Mouse (Mus musculus) gastrocnemius, postnatal 10 days (tissue): Measurements from ENCODE around the gene Pgbd1. TPM values are rescaled to one million over a fixed set of nuclear protein-coding genes. Genes with fewer than 3 reads are reported as not detected.

Experiments
- DNase-seq: peaks from one replicate; pipeline ENCODE4 v3.0.0; 2021; ENCODE audit warnings: mixed read lengths
- microRNA-seq, 2 experiments: library from miRNA; unstranded; fragments of <30 nt; microRNA quantifications; one replicate each; pipeline ENCODE4 v1.2.0; 2021
- total RNA-seq, 2 experiments: library from RNA; stranded (reverse); gene quantifications; 2 replicates each; pipeline ENCODE4 v1.2.3; 2021

Gene Pgbd1
- total RNA-seq, 2 experiments from 2014 or later = 0.16 to 0.50 TPM

DNA sequence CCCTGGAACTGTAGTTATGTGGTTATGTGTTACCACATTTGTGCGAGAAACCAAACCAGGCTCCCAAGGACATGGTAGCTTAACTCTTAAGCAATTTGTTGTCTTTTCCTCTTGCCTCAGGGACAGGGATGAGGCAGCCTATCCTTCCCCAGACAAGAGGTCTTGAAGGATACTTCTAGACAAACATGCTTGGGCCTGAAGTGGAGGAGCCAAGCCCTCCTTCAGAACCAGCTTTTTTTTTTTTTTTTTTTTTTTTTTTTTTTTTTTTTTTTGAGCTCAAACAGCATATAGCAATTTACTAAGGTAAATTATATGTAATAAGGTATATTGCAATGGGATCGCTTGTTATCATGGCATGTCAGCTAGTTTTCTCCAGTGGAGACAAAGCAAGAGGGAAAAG, 25.1 kb downstream of the Pgbd1 start:
- no peak for DNase-seq

DNA sequence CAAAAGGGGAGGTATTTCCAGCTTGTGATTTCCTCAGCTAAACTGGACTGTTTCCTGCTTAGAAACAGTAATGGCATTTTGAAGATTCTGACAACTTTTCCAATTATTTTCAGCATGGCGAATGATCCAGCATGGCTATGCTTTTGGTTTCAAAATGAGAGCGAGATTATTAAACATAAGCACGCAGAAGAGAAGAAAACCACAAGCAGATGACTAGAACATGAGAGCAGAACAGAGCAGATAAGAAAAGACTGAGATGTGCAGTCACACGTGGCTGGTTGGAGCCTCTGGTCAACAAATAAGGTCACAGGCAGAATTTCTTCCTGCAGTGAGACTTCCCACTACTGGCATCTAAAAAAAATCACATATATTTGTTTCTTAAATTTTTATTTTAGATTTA, 25.6 kb downstream of the Pgbd1 start:
- no peak for DNase-seq

DNA sequence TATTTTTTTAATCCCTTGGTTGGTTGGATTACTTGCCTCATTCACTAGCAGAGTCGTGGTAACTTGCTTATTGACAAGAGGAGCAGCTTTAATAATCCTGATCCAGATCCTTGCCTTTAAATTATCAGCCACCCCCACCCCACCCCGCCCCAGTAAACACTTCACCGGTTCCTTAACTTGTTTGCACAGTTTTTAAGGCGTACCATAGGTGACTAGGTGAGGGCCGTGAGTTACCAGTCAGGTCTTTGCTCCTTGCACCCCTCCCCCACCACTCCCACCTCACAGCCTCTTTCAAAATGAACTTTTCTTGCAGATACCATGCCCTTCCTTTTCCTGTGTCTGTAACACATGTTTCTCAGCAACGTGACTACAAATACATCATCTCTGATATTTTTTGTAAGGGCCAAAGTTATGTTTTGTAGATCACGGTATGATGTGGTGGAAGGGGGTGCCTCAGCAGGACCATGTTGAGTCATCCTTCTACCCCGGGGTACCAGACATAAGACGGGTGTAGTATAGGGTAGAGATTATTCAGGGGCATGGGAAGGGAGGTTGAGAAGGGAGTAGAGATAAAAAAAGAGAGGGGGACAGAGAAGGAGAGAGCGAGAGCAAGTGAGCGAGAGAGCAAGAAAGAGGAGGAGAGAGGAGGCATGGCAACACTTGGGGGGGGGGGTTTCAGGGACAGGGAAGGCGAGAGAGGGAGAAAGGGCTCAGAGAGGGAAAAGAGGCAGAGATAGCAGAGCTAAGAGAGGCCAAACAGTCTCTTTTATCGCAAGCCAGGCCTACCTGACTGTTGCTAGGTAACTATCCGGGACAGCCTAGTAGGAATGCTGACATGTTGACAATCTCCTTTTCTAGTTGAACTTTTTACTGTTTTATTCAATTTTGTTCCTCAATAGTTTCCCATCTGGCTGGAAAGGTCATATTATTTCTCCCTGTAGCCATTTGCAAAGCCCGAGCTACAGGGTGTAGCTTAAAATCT, 26.3 kb downstream of the Pgbd1 start:
- no peak for DNase-seq

DNA sequence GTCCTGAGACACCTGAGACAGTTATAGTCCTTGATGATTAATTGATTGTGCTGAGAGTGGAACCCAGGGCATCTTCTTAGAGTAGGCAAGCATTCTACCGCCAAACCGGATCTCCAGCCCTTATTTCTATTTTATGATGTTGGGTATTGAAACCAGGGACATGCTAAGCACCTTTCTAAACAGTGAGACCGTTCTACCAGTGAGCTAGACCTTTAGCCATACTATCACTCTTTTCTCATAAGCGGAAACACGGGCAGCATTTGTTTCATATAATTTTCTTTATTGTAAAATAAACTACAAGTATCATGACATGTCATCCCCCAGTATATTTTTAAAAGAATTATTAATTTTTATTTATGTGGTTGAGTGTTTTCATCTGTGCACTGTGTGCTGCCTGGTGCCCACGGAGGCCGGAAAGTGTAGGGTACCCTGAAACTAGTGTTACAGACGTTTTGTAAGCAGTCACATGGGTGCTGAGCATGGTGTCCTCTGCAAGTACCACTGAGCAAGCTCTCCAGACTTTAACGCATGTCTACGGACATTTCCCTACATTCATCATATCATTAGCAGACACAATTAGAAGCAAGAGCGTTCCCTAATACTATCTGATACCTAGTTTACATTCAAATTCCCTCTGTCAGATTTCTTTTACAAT, 31.9 kb downstream of the Pgbd1 start:
- no peak for DNase-seq

DNA sequence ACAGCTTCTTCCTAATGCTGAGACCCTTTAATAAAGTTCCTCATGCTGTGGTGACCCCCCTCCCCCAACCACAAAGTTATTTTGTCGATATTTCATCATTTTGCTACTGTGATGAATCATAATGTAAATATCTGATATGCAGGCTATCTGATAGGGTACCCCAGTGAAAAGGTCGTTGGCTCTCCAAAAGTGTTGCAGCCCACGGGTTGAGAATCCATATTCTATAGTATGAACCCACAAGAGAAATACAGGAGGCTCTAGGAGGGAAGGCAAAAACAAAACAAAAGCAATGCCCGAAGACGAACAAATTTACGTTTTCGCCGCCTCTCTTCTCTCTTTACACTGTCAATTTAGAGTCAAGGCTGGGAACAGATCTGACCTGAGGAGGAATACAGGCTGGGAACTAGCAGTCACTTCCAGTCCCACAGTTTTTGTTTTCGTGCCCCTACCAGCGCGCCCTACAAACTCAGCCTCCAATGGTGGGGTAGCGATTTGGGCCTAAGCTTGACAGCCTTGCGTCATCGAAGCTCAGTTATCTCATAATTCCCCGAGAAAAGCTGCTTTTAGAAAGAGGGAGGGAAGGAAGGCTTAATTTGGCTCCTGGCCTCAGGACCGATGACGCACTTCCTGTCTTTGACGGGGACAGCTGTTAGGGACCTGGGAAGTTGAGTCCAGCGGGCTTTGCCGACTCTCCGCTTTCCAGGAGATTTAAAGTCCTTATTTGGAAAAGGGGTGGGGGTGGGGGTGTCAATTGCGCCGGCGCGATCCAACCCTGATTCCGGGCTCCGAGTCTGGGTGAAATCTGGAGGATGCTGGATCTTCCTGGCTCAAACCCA, 32.7 kb downstream of the Pgbd1 start:
- peak; percentile 77 for DNase-seq

DNA sequence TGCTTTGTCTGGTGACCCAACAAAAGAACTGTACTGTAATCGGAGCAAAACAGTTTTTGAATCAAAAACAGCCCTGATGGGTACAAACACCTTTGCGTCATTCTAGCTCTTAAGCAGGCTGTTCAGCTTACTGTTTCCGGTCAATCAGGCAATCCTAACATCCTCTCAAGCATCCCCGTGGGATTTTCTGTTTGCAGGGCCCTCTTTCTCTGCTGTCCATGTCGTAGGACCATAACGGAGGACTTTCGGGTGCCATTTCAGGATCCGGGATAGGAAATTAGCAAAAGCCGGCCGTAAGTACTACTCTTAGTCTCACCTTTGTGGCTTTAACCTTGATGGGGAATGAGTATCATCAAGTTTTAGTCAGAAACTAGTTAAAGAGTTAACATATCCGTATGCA, 33.5 kb downstream of the Pgbd1 start:
- DNase-seq = no peak

DNA sequence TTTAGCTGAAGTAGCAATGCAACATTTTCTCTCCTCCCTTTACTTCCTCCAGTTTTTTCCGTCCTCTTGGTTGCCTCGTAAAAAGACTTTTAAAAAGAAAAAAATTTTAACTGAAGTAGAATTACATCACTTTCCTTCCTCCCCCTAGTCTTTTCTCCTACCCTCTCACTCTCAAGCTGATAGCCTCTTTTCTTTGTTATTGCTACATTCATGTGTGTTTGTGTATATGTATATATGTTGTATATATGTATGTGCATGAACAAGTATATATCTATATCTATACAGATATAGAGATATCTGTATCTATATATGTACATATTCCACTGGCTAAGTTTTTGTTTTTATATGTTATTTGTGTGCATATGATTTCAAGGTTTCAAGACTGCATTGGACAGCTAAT, 38.0 kb downstream of the Pgbd1 start:
- DNase-seq = no peak

DNA sequence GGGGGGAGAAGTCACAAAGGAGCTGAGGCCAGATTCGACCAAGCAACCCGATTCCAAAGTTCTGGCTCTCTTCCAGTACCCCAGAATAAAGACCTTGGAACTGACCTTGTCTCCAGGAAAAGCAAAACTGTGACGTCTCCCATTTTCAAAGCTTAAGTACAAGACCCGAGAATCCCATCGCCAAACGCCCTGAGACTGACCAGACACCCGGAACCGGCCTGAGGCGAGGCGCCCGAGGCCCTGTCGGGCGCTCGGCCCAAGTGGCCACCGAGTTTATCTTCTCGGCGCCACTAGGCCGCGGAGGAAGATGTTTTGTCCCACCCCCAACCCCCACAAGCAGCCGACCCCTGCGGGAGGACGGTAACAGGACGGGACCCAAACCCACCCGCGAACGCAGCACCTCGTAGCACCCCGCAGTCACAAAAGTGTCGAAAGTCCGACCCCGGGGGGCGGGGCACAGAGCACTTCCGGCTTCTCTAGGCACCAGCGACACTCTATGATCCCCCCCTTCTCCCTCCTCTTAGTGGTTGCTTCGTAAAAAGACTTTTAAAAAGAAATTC, 38.5 kb downstream of the Pgbd1 start, which contains the start of gene Zkscan3:
Zkscan3 (minus strand) TSS at position 469 of the 560 bp plus-strand sequence.
- peak; percentile 86 for DNase-seq

DNA sequence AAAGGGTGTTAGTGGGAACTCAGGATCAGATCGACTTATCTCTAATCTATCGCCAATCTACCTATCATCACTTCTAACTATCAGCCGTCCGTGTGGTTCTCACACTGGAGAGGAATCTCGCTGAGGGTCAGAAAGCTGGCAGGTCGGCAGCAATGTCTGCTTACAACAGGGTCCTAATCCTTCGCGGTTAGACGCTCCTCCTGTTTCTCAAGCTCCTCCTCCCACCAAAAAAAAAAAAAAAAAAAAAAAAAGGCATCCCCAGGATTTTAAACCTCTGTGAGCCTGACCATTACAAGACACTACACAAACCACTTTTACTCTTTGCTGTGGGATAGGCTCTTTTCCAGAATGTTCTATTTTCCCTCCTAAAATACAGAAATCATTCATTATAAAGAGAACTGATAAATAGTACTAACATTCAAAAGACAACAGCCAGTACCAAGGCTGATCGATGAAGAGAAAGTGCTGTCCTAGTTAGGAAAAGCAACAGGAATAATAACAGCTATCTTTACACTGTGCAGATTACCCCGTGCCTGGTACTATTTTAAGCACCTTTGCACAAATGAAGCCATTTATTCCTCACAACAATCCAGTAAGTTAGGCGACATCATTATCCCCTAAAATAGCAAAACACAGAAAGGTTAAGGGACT, 39.1 kb downstream of the Pgbd1 start:
- DNase-seq = no peak

DNA sequence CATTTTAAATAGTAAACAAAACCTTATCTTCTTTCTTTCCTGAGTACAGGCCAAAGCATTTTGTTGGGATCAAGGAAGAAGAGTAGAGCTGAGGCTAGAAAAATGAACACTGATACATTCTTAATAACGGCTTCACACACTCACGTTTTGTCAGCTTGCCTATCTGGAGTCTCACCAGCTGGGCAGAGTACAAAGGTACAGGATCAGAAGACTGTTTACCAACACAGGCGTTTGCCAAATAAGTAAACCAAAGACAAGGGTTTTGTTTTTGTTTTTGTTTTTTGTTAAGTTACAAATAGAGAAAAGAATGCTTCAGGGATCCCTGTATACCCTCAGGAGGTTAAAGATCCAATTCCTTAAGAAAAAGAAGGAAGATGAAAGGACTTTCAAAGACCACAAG, 39.7 kb downstream of the Pgbd1 start:
- no peak for DNase-seq

DNA sequence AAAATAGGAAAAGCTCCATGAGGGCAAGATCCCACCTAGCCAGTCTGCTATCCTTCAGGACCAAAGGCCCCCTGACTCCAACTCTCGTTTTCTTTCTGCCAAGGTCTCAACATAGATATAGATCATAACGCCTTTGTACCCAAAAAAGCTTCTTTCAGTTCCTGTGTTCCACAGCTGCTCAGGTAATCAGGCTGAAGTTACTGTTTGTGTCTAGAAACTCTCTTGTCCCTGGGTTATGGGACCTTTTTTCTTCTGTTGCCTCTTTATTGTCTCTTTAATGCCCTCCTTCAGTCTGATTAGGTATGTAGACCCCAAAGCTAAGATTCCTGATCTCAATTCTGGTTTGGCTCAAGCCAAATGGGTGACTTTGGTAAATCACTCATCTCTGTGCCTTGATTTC, 43.4 kb downstream of the Pgbd1 start:
- DNase-seq = no peak

DNA sequence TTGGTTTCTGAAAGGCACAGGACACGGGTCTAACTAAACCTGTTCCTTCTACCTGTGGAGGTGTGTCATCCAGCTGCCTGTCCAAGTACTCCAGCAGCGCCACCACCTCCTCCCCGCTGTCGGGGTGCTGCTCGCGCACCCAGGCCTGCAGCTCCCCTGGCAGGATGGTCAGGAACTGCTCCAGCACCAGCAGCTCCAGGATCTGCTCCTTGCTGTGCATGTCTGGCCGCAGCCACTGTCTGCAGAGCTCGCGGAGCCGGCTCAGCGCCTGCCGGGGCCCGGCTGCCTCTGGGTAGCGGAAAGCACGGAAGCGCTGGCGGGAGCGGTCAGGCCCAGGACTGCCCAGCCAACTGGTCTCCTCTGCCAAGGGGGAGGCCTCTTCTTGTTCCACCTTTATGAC, 44.8 kb downstream of the Pgbd1 start:
- peak; percentile 17 for DNase-seq

DNA sequence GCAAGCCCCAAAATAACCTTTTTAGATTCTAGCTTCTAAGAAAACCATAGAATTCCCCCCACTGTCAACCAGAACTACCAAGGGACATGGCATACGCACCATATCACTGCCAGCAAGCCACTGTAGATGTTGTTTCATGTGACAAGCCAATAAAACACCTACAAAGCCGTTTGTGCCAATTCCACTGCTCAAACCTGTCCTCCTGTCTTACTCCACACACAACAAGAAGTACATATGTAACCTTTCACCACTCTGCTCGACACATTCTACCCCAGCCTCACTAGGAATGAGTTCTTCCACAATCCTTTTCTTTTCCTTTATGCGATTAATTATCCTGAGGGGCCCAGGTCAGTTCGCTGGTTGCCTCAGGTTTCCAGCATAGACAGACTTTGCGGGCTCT, 45.2 kb downstream of the Pgbd1 start:
- no peak for DNase-seq

DNA sequence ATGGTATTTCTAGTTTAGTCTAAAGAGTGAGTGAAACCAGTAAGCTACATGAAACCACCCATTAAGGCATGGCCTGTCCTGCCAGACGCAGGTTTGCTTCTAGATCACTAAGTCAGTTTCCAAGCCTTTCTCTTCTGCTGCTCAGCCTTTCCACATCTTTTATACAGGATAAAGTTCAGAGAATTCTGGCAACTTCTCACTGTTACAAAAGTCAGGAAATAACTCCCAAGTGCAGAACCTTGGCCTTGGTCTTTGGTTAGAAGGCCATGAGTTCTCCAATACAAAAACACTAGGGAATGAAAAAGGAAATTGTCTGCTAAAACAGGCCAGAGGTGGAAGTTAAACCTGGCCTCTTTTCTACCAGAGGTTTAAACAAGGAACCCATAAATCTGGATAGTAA, 45.6 kb downstream of the Pgbd1 start:
- no peak for DNase-seq

DNA sequence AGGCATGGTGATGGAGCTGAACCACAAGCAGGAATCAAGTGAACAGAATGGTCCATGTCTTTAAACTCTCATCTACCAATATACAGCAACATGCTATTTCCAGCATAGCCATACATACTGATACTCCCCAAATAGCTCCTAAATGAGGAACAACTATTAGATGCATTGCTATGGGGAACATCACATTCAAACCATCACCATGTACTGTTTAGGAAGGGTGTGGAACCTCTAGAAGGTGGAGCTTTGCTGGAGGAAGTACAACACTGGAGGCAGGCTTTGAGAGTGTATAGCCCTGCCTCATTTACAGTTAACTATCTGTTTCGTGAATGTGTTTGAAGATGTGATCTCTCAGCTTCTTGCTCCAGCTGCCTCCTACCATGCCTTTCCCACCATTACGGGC, 63.1 kb downstream of the Pgbd1 start:
- DNase-seq = no peak

DNA sequence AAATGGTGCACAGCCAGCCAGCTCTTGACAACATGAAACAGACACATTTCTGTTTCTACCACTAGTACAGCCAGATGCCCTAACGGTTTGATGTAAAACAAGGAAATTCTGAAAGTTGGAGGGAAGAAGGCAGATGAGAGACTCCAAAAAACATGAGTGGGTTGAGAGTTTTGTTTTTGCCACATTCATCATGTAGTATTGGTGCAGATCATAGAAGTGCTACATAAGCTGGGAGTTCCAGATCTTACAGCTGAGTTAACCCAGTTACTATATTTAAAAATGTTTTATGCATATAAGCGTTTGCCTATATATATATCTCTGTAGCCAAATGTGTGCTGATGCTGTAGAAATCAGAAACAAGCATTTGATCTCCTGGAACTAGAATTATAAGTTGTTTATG, 68.2 kb downstream of the Pgbd1 start:
- DNase-seq = no peak

Small RNAs within 50 kb of the gene (microRNA-seq; reads per million reads assigned to microRNA genes)
- gene Mir1896 (0 reads per million in 2 experiments), gene Mir6942 (0 reads per million in 2 experiments)

Other genes with a start within 250 kb of the Pgbd1 start
- gene Gpx5, start 148.3 kb downstream of the Pgbd1 start, total RNA-seq = not detected
- not detected for gene Gpx6, start 128.9 kb downstream of the Pgbd1 start, total RNA-seq
- not detected for gene Olfr1367, start 94.1 kb downstream of the Pgbd1 start, total RNA-seq
- gene Zscan12, start 78.2 kb downstream of the Pgbd1 start, total RNA-seq = 1 to 10 TPM; 6.2 to 6.3 TPM
- 10 to 100 TPM; 16.6 to 22.1 TPM for gene Zkscan3, start 38.3 kb downstream of the Pgbd1 start, total RNA-seq
- gene Zscan26, start 12.7 kb upstream of the Pgbd1 start, total RNA-seq = 10 to 100 TPM; 10.9 to 15.4 TPM
- under 1 TPM; 0.38 to 0.52 TPM for gene Nkapl, start 27.5 kb upstream of the Pgbd1 start, total RNA-seq
- 1 to 10 TPM; 1.2 to 1.6 TPM for gene Zkscan4, start 37.8 kb upstream of the Pgbd1 start, total RNA-seq
- gene Gm10065, start 38.4 kb upstream of the Pgbd1 start, total RNA-seq = not detected
- 10 to 100 TPM; 11.5 to 12.4 TPM for gene AK157302, start 54.2 kb upstream of the Pgbd1 start, total RNA-seq
- 100 to 1,000 TPM; 118 to 122 TPM for gene Gm11273, start 60.4 kb upstream of the Pgbd1 start, total RNA-seq
- gene Zkscan8, start 90.1 kb upstream of the Pgbd1 start, total RNA-seq = 10 to 100 TPM in 1 of 2 experiments, 1 to 10 TPM in 1; 8.0 to 11.4 TPM
- not detected for gene Olfr1366, start 101.8 kb upstream of the Pgbd1 start, total RNA-seq
- gene Olfr1535, start 118.8 kb upstream of the Pgbd1 start, total RNA-seq = not detected
- not detected for gene Olfr1364, start 140.7 kb upstream of the Pgbd1 start, total RNA-seq
- gene Olfr1362, start 173.0 kb upstream of the Pgbd1 start, total RNA-seq = not detected
- gene Olfr11, start 201.5 kb upstream of the Pgbd1 start, total RNA-seq = not detected
- gene Olfr1361, start 222.3 kb upstream of the Pgbd1 start, total RNA-seq = not detected
- not detected for gene Olfr1360, start 236.3 kb upstream of the Pgbd1 start, total RNA-seq